8 mouse cellular contexts compared by ENCODE assay signal in genomic region chr10:115314287-115314581, GRCm38 (mm10). TPM values are rescaled to one million over a fixed set of nuclear protein-coding genes. Genes with fewer than 3 reads are reported as not detected.
DNase-seq lines count a peak whose midpoint lies in the region; ATAC-seq and TF ChIP-seq lines count a peak whose summit lies in the region.

No protein-coding gene starts in this region.

- intact Hi-C loops in gastrocnemius, adult 2 months (cut with DNase I), result loop anchor here (5.0 to 10.0 kb wide), 2 partner anchors 62 to 881 kb away; partner anchors contain the start of gene Tbc1d15

- peak overlapping the region; percentile 97 for H3K4me3 ChIP-seq in gastrocnemius, adult 2 months
- peak overlapping the region; percentile 84 for H3K4me3 ChIP-seq in forebrain, embryonic 14.5 days (ENCODE audit: low read depth, low read length)
- peak overlapping the region; percentile 96 for H3K4me3 ChIP-seq in liver, embryonic 16.5 days (ENCODE audit: low read depth, low read length)

- H3K4me1 ChIP-seq in forebrain, embryonic 14.5 days (ENCODE audit: control insufficient read depth, insufficient read depth, low read length), result peaks cover 19% of the 10 kb centered on the region
- peaks cover 31% of the 10 kb centered on the region for H3K4me1 ChIP-seq in liver, embryonic 16.5 days (ENCODE audit: control insufficient read depth, low read depth, low read length)

- no peaks in the 10 kb centered on the region for H3K9me3 ChIP-seq in forebrain, embryonic 14.5 days (replicated peaks; ENCODE audit: control insufficient read depth, low read length)
- H3K9me3 ChIP-seq in liver, embryonic 16.5 days (replicated peaks; ENCODE audit: control insufficient read depth, low read length), result no peaks in the 10 kb centered on the region

- peak overlapping the region; percentile 87 for H3K9ac ChIP-seq in forebrain, embryonic 14.5 days (ENCODE audit: low read length)
- peak overlapping the region; percentile 96 for H3K9ac ChIP-seq in liver, embryonic 16.5 days (ENCODE audit: low read depth, low read length)

- H3K27me3 ChIP-seq in forebrain, embryonic 14.5 days (replicated peaks; ENCODE audit: control insufficient read depth, insufficient read depth, low read length), result no peaks in the 10 kb centered on the region
- H3K27me3 ChIP-seq in liver, embryonic 16.5 days (ENCODE audit: control insufficient read depth, insufficient read depth, low read depth, low read length), result no peaks in the 10 kb centered on the region

- DNase-seq in gastrocnemius, adult 2 months, result no peak
- no peak for DNase-seq in gastrocnemius, postnatal 4 days (ENCODE audit: low spot score in 2 of 2)
- peak; percentile 47 for DNase-seq in 3T3-L1 (ENCODE audit: low read depth, low spot score)
- DNase-seq in forebrain, embryonic 14.5 days (ENCODE audit: low spot score), result no peak
- DNase-seq in gastrocnemius, adult 8-10 months (ENCODE audit: low spot score in 2 of 2), result no peak
- no peak for DNase-seq in layer of hippocampus, adult 11-12 months (ENCODE audit: low spot score)

- WGBS in forebrain, embryonic 14.5 days, result 24% methylated on average over 6 of the region's 6 CpGs
- 4% methylated on average over 6 of the region's 6 CpGs for WGBS in liver, embryonic 16.5 days (ENCODE audit: insufficient replicate concordance)

- no peaks in the 10 kb centered on the region for H3K36me3 ChIP-seq in forebrain, embryonic 14.5 days (ENCODE audit: control insufficient read depth, insufficient read depth, low read length)
- no peaks in the 10 kb centered on the region; the same call in 1 of the 2 replicates for H3K36me3 ChIP-seq in liver, embryonic 16.5 days (ENCODE audit: control insufficient read depth, insufficient read depth)

- ATAC-seq in forebrain, embryonic 14.5 days, result no peak
- ATAC-seq in liver, embryonic 16.5 days (ENCODE audit: low read depth), result no peak
- no peak for ATAC-seq in megakaryocyte-erythroid progenitor cell, adult 5-6 weeks (replicated peaks; ENCODE audit: low FRiP score, low TSS enrichment, poor library complexity, severe bottlenecking)

- peak overlapping the region; percentile 94 for H3K27ac ChIP-seq in gastrocnemius, adult 2 months
- no peak overlapping the region for H3K27ac ChIP-seq in forebrain, embryonic 14.5 days (ENCODE audit: low read depth, low read length)
- H3K27ac ChIP-seq in liver, embryonic 16.5 days (ENCODE audit: low read length), result peak overlapping the region; percentile 92

- H3K4me2 ChIP-seq in forebrain, embryonic 14.5 days (ENCODE audit: low read length), result peak overlapping the region; percentile 87
- H3K4me2 ChIP-seq in liver, embryonic 16.5 days (ENCODE audit: low read depth, low read length), result peak overlapping the region; percentile 88

- no peak for TF ChIP-seq CTCF in gastrocnemius, adult 2 months (IDR thresholded peaks at IDR 0.05)

RNA-seq across cellular contexts. Expression of gene Rab21, which starts 1.2 kb away (rescaled TPM):
- 10 to 100 TPM; 47.1 to 66.2 TPM for total RNA-seq in gastrocnemius, adult 2 months (2021)
- 10 to 100 TPM; 26.4 to 27.1 TPM for total RNA-seq in gastrocnemius, postnatal 4 days (2021)
- polyA plus RNA-seq in forebrain, embryonic 14.5 days (2014; fragmentation: Nextera tagmentation; extraction: Ambion mirVana), result 9.2 and 10.6 TPM in 2 replicates
- 1.8 TPM in 2 replicates for polyA plus RNA-seq in liver, embryonic 16.5 days (2015; fragmentation: Nextera tagmentation; extraction: Ambion mirVana)
- 26.5 and 29.9 TPM in 2 replicates for total RNA-seq in megakaryocyte-erythroid progenitor cell, adult 5-6 weeks (2014; fragmentation: Nextera tagmentation)
- total RNA-seq in megakaryocyte-erythroid progenitor cell, adult 5-6 weeks (2017), result 25.1 and 40.5 TPM in 2 replicates
- 10 to 100 TPM; 51.9 to 61.4 (median 57.4) TPM for total RNA-seq in gastrocnemius, adult 8-10 months (2022)

RNA-seq across cellular contexts. Expression of gene Tmem19, which starts 48.1 kb away (rescaled TPM):
- total RNA-seq in gastrocnemius, adult 2 months (2021), result 10 to 100 TPM; 11.6 to 17.4 TPM
- total RNA-seq in gastrocnemius, postnatal 4 days (2021), result 10 to 100 TPM; 17.6 to 20.5 TPM
- 43.6 and 44.9 TPM in 2 replicates for polyA plus RNA-seq in forebrain, embryonic 14.5 days (2014; fragmentation: Nextera tagmentation; extraction: Ambion mirVana)
- polyA plus RNA-seq in liver, embryonic 16.5 days (2015; fragmentation: Nextera tagmentation; extraction: Ambion mirVana), result 9.5 and 9.9 TPM in 2 replicates
- total RNA-seq in megakaryocyte-erythroid progenitor cell, adult 5-6 weeks (2014; fragmentation: Nextera tagmentation), result 10.5 and 10.9 TPM in 2 replicates
- 10.1 and 14.7 TPM in 2 replicates for total RNA-seq in megakaryocyte-erythroid progenitor cell, adult 5-6 weeks (2017)
- 10 to 100 TPM; 12.2 to 22.6 (median 14.9) TPM for total RNA-seq in gastrocnemius, adult 8-10 months (2022)
